Mouse (Mus musculus): ENCODE measurements at regions not wholly inside any gene's neighbourhood (a gene's known extent, or its start where the extent isn't known, plus 50 kb on each side); places are given as distances from the start of the nearest gene placed in this dataset.
A peak's percentile ranks its signal among the peaks of the same experiment; 100 is the strongest.

DNA sequence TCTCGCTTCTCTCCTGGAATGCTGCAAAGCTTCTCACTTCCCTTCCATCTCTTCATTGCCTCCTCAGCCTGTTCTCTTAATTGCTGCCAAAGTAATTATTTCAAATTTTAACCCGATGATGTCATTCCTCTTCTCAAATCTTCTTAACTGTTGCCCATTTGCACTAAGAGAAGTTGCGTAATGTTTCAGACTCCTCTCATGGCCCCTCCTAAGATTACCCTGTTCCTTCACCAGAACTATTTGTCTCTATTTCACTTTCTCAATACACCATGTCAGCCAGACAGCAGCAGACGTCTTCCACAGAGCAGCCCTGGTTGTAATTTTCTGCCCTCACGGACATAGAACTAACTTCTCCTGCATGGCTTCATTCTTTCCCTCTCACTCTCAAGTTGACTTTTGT is 59.1 kb upstream of the Pkn2 start:
- no peaks in the 10 kb centered on the region for H3K27me3 ChIP-seq (ENCODE audit: control insufficient read depth, insufficient read depth, low read length)
- ATAC-seq (ENCODE audit: low FRiP score) (no peak), DNase-seq (ENCODE audit: low spot score) (no peak)
- H3K36me3 ChIP-seq (ENCODE audit: control insufficient read depth, insufficient read depth, low read length): no peaks in the 10 kb centered on the region
- H3K27ac ChIP-seq (ENCODE audit: low read depth, low read length): no peak overlapping the region
- no peaks in the 10 kb centered on the region for H3K4me1 ChIP-seq (replicated peaks; ENCODE audit: control insufficient read depth, insufficient read depth, low read length)
- H3K9me3 ChIP-seq (ENCODE audit: control insufficient read depth, low read length): no peaks in the 10 kb centered on the region
- 82% methylated on average over 5 of the region's 5 CpGs for WGBS
- H3K9ac ChIP-seq (ENCODE audit: low read depth, low read length): no peak overlapping the region
- no peak overlapping the region for H3K4me2 ChIP-seq (replicated peaks; ENCODE audit: low read depth, low read length)
- no peak overlapping the region for H3K4me3 ChIP-seq (ENCODE audit: low read depth, low read length)

DNA sequence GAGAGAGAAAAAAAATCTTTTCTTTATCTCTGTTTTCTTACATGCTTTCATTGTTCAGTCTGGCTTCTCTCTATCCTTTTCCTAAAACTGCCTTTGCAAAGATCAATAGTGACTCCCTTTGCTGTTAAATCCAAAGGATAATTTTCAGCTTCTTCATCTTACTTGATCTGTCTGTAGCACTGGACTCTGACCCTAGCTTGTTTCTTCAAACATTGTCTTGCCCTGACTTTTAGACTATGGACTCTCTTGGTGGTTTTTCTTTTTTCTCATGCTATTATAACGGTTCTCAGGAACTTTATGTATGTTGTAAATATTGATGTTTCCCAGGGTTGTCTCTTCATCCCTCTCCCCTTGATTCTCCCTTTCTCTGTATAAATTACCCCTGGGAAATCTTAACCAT is 58.0 kb upstream of the Pkn2 start:
- Histone ChIP-seq H3K36me3 (ENCODE audit: control insufficient read depth, insufficient read depth, low read length) (no peaks in the 10 kb centered on the region), H3K9ac (ENCODE audit: low read depth, low read length) (no peak overlapping the region), H3K4me2 (replicated peaks; ENCODE audit: low read depth, low read length) (no peak overlapping the region), H3K27ac (ENCODE audit: low read depth, low read length) (no peak overlapping the region), H3K4me3 (ENCODE audit: low read depth, low read length) (no peak overlapping the region), H3K27me3 (ENCODE audit: control insufficient read depth, insufficient read depth, low read length) (no peaks in the 10 kb centered on the region), H3K4me1 (replicated peaks; ENCODE audit: control insufficient read depth, insufficient read depth, low read length) (no peaks in the 10 kb centered on the region), H3K9me3 (ENCODE audit: control insufficient read depth, low read length) (no peaks in the 10 kb centered on the region)
- DNase-seq (ENCODE audit: low spot score): no peak
- WGBS: 78% methylated on average over 1 of the region's 1 CpGs
- ATAC-seq (ENCODE audit: low FRiP score): no peak

DNA sequence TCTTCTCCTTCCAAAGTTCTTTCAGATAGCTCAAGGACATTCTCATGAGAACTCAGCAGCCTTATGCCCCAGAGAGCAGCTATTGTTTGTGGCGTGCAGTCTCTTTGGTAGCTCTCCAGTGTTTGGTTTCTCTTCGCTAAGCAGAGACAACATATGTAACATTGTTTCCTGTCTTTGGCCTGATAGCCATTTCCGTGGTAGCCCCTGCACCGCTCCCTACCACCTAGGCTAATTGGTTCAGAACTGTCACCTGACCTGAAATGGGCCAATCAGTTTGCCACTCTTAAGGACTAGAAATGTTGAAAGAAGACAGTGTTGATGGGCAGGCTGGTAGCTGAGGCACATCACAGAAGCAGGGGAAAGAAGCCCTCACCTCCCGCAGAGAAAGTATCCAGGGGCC is 54.1 kb upstream of the Pkn2 start:
- H3K4me3 ChIP-seq (ENCODE audit: low read depth, low read length): no peak overlapping the region
- 70% methylated on average over 5 of the region's 5 CpGs for WGBS
- H3K27ac ChIP-seq (ENCODE audit: low read depth, low read length): no peak overlapping the region
- no peaks in the 10 kb centered on the region for H3K36me3 ChIP-seq (ENCODE audit: control insufficient read depth, insufficient read depth, low read length)
- no peaks in the 10 kb centered on the region for H3K9me3 ChIP-seq (ENCODE audit: control insufficient read depth, low read length)
- DNase-seq (ENCODE audit: low spot score) (no peak), ATAC-seq (ENCODE audit: low FRiP score) (no peak)
- H3K4me2 ChIP-seq (replicated peaks; ENCODE audit: low read depth, low read length): no peak overlapping the region
- H3K9ac ChIP-seq (ENCODE audit: low read depth, low read length): no peak overlapping the region
- no peaks in the 10 kb centered on the region for H3K4me1 ChIP-seq (replicated peaks; ENCODE audit: control insufficient read depth, insufficient read depth, low read length)
- H3K27me3 ChIP-seq (ENCODE audit: control insufficient read depth, insufficient read depth, low read length): no peaks in the 10 kb centered on the region

DNA sequence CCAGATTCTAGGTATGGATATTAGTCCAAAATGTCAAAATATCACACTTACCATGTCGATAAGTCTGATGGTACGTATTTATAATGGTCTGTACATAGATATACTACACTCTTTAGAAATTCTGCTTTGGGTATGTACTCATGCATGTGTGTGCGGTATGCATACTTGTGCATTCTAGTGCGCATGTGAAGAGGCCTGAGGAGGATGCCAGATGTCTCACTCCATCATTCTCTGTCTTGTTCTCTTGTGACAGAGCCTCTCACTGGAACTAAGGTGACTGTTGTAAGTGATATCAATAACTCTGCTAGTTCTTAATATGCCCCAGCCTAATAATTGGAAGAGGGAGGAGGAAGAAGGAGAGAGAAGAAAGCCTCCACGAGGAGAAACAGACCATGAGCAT is 52.5 kb upstream of the Pkn2 start:
- no peaks in the 10 kb centered on the region for H3K36me3 ChIP-seq (ENCODE audit: control insufficient read depth, insufficient read depth, low read length)
- WGBS: 83% methylated on average over 5 of the region's 5 CpGs
- H3K27me3 ChIP-seq (ENCODE audit: control insufficient read depth, insufficient read depth, low read length): no peaks in the 10 kb centered on the region
- H3K4me2 ChIP-seq (replicated peaks; ENCODE audit: low read depth, low read length): no peak overlapping the region
- no peaks in the 10 kb centered on the region for H3K4me1 ChIP-seq (replicated peaks; ENCODE audit: control insufficient read depth, insufficient read depth, low read length)
- no peak overlapping the region for H3K9ac ChIP-seq (ENCODE audit: low read depth, low read length)
- no peaks in the 10 kb centered on the region for H3K9me3 ChIP-seq (ENCODE audit: control insufficient read depth, low read length)
- peak; percentile 54; the same call in 1 of the 2 replicates for ATAC-seq (ENCODE audit: low FRiP score)
- H3K4me3 ChIP-seq (ENCODE audit: low read depth, low read length): no peak overlapping the region
- no peak for DNase-seq (ENCODE audit: low spot score)
- H3K27ac ChIP-seq (ENCODE audit: low read depth, low read length): no peak overlapping the region

DNA sequence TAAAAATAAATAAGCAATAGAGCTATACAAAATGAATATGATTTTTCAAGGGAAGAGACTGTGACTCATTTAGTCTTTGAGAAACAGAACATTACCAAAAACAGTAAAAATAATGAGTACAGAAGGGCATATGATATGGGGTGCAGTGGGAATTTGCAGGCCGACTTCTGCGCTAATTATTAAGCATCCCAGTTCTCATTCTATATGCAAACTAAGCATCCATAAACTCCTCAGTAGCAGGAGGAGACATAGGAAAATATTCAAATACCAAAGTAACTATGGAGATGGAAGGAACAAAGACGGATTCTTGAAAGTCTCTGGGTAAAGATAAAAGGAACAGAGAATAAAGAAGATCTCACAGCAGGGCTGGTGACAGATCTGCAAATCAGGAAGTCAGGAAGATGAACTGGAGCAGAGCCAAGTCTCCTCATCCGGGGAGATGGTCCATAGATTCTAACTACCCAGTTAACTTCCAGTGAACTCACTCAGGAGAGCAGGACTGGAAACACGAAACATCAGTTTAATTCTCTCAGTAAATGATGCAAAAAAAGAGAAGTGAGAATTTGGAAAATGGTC is 52.0 kb upstream of the Pkn2 start:
- ATAC-seq (ENCODE audit: low FRiP score): no peak
- H3K27me3 ChIP-seq (ENCODE audit: control insufficient read depth, insufficient read depth, low read length): no peaks in the 10 kb centered on the region
- no peak overlapping the region for H3K4me2 ChIP-seq (replicated peaks; ENCODE audit: low read depth, low read length)
- no peaks in the 10 kb centered on the region for H3K4me1 ChIP-seq (replicated peaks; ENCODE audit: control insufficient read depth, insufficient read depth, low read length)
- 63% methylated on average over 5 of the region's 5 CpGs for WGBS
- no peak overlapping the region for H3K27ac ChIP-seq (ENCODE audit: low read depth, low read length)
- no peaks in the 10 kb centered on the region for H3K9me3 ChIP-seq (ENCODE audit: control insufficient read depth, low read length)
- H3K36me3 ChIP-seq (ENCODE audit: control insufficient read depth, insufficient read depth, low read length): no peaks in the 10 kb centered on the region
- H3K9ac ChIP-seq (ENCODE audit: low read depth, low read length): no peak overlapping the region
- H3K4me3 ChIP-seq (ENCODE audit: low read depth, low read length): no peak overlapping the region
- no peak for DNase-seq (ENCODE audit: low spot score)

Measured in hindbrain, embryonic 11.5 days (tissue).